Mouse (Mus musculus): ENCODE measurements around the gene Hoxb9.

Gene Hoxb9

GRCm38 (mm10) chr11:96278324-96278723, 7.1 kb downstream of the Hoxb9 start:
- ChIA-PET POLR2A (interaction anchor here (0.6 to 2.2 kb wide), 8 partner anchors 9 to 1291 kb away, joined by 3 to 9 read pairs (median 4); partner anchors contain the start of gene Hoxb5 (in 1 of the 4)), CTCF (interaction anchor here (0.6 to 3.3 kb wide), 27 partner anchors 13 to 584 kb away, joined by 3 to 21 read pairs (median 4); partner anchors contain the start of genes Hoxb5 (in 2 of the 4) and Hoxb6 (in 2 of the 4))

GRCm38 (mm10) chr11:96278773-96279172, 7.5 kb downstream of the Hoxb9 start:
- CTCF ChIA-PET: interaction anchor here (0.5 to 3.3 kb wide), 52 partner anchors 10 to 805 kb away, joined by 3 to 21 read pairs (median 4); partner anchors contain the start of genes Hoxb5 (in 2 of the 4) and Hoxb6 (in 2 of the 4)
- POLR2A ChIA-PET: interaction anchor here in 2 of 4 experiments (0.6 to 2.2 kb wide), 8 partner anchors 9 to 1292 kb away, joined by 3 to 9 read pairs (median 4); partner anchors contain the start of gene Hoxb5 (in 1 of the 2)

- ChIA-PET CTCF (interaction anchor here (0.5 to 3.3 kb wide), 56 partner anchors 10 to 804 kb away, joined by 3 to 21 read pairs (median 4); partner anchors contain the start of genes Hoxb6 (in 2 of the 4) and Hoxb5 (in 1 of the 4)), POLR2A (interaction anchor here in 3 of 4 experiments (0.6 to 2.2 kb wide), 11 partner anchors 8 to 394 kb away, joined by 3 to 9 read pairs (median 4); partner anchors contain the start of genes Hoxb5 (in 1 of the 3), Hoxb6 (in 1 of the 3) and Hoxb9 (in 1 of the 3))
These were observed 8.4 kb downstream of the Hoxb9 start for GRCm38 (mm10) chr11:96279421-96280233.

- ChIA-PET CTCF (interaction anchor here (0.6 to 2.8 kb wide), 11 partner anchors 17 to 342 kb away, joined by 3 to 9 read pairs (median 5); no protein-coding TSS in a partner anchor), POLR2A (interaction anchor here in 3 of 4 experiments (0.6 to 2.2 kb wide), 9 partner anchors 9 to 393 kb away, joined by 3 to 9 read pairs (median 5); partner anchors contain the start of genes Hoxb5 (in 1 of the 3), Hoxb6 (in 1 of the 3) and Hoxb9 (in 1 of the 3))
These were observed 9.4 kb downstream of the Hoxb9 start for GRCm38 (mm10) chr11:96280399-96281378.

- POLR2A ChIA-PET: interaction anchor here in 1 of 4 experiments (0.6 to 1.3 kb wide), 2 partner anchors 21 to 329 kb away, joined by 5 read pairs; partner anchors contain the start of gene Hoxb5
These were observed 10.1 kb downstream of the Hoxb9 start for GRCm38 (mm10) chr11:96281396-96281795.

GRCm38 (mm10) chr11:96281855-96282570, 10.8 kb downstream of the Hoxb9 start, which contains the start of gene Hoxb8:
Gene Hoxb8, plus strand, starts transcription at chr11:96281905.
- ChIA-PET POLR2A (interaction anchor here in 2 of 4 experiments (0.6 to 1.3 kb wide), 4 partner anchors 11 to 1025 kb away, joined by 3 to 5 read pairs (median 4); partner anchors contain the start of gene Hoxb5 (in 1 of the 2)), CTCF (interaction anchor here in 3 of 4 experiments (0.6 to 2.8 kb wide), 8 partner anchors 13 to 296 kb away, joined by 3 to 5 read pairs (median 3); no protein-coding TSS in a partner anchor)

More at GRCm38 (mm10) chr11:96281396-96281795, 10.1 kb downstream of the Hoxb9 start:
- CTCF ChIA-PET: interaction anchor here (0.6 to 2.8 kb wide), 8 partner anchors 15 to 306 kb away, joined by 3 to 5 read pairs (median 3); no protein-coding TSS in a partner anchor

- POLR2A ChIA-PET: interaction anchor here in 3 of 4 experiments (0.6 to 2.0 kb wide), 13 partner anchors 9 to 532 kb away, joined by 3 to 10 read pairs (median 4); partner anchors contain the start of gene Hoxb9 (in 1 of the 3)
- CTCF ChIA-PET: interaction anchor here (0.5 to 1.8 kb wide), 11 partner anchors 10 to 907 kb away, joined by 3 to 9 read pairs (median 4); no protein-coding TSS in a partner anchor
These were observed 11.7 kb downstream of the Hoxb9 start for GRCm38 (mm10) chr11:96282795-96283430.

- ChIA-PET CTCF (interaction anchor here (0.6 to 1.8 kb wide), 21 partner anchors 10 to 569 kb away, joined by 3 to 7 read pairs (median 3); partner anchors contain the start of genes Hoxb13 (in 1 of the 4), Hoxb5 (in 1 of the 4) and Hoxb9 (in 1 of the 4)), POLR2A (interaction anchor here (0.5 to 2.0 kb wide), 19 partner anchors 10 to 1404 kb away, joined by 3 to 8 read pairs (median 3); partner anchors contain the start of gene Hoxb9 (in 3 of the 4))
These were observed 12.9 kb downstream of the Hoxb9 start for GRCm38 (mm10) chr11:96284041-96284749.

- ChIA-PET POLR2A (interaction anchor here (0.6 to 2.0 kb wide), 14 partner anchors 9 to 428 kb away, joined by 3 to 8 read pairs (median 4); partner anchors contain the start of gene Hoxb9 (in 2 of the 4)), CTCF (interaction anchor here (0.5 to 1.8 kb wide), 22 partner anchors 11 to 568 kb away, joined by 3 to 10 read pairs (median 3); partner anchors contain the start of genes Hoxb13 (in 1 of the 4), Hoxb5 (in 1 of the 4) and Hoxb9 (in 1 of the 4))
These were observed 13.8 kb downstream of the Hoxb9 start for GRCm38 (mm10) chr11:96284774-96285734.

GRCm38 (mm10) chr11:96285771-96286738, 14.8 kb downstream of the Hoxb9 start, which contains the start of gene Hoxb7:
Gene Hoxb7, plus strand, starts transcription at chr11:96286623.
- ChIA-PET POLR2A (interaction anchor here in 2 of 4 experiments (1.6 to 1.9 kb wide), 3 partner anchors 13 to 427 kb away, joined by 4 to 8 read pairs (median 5); partner anchors contain the start of gene Hoxb9 (in 1 of the 2)), CTCF (interaction anchor here in 2 of 4 experiments (0.5 to 1.0 kb wide), 3 partner anchors 9 to 153 kb away, joined by 3 to 10 read pairs (median 3); no protein-coding TSS in a partner anchor)

GRCm38 (mm10) chr11:96286739-96287385, 15.6 kb downstream of the Hoxb9 start:
- ChIA-PET CTCF (interaction anchor here in 3 of 4 experiments (0.6 to 1.2 kb wide), 9 partner anchors 9 to 685 kb away, joined by 3 to 4 read pairs (median 3); no protein-coding TSS in a partner anchor), POLR2A (interaction anchor here in 1 of 4 experiments (0.6 to 1.6 kb wide), 3 partner anchors 13 to 67 kb away, joined by 3 to 4 read pairs (median 3); no protein-coding TSS in a partner anchor)

GRCm38 (mm10) chr11:96287411-96287810, 16.2 kb downstream of the Hoxb9 start:
- POLR2A ChIA-PET: interaction anchor here in 2 of 4 experiments (0.6 to 1.6 kb wide), 5 partner anchors 12 to 477 kb away, joined by 3 to 4 read pairs (median 3); no protein-coding TSS in a partner anchor
- CTCF ChIA-PET: interaction anchor here in 3 of 4 experiments (0.6 to 1.2 kb wide), 7 partner anchors 10 to 686 kb away, joined by 3 to 4 read pairs (median 3); no protein-coding TSS in a partner anchor
